Comparison of ENCODE assay signal across 25 mouse cellular contexts in the genomic region with DNA sequence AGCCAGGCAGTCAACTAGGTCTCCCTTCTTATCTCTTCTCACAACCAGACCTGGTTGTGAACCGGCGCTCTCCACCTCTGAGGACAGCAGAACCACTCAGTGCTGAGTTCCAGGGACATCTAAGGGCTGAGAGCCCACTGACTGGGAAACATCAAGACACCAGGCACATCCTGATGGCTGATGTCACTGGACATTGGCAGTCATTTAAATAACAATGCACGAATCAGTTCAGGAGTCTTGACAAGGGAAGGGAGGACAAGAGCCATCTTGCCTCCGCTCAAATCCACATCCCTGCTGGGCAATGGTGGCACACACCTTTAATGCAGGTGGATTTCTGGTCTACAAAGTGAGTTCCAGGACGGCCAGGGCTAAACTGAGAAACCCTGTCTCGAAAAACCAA.
DNase-seq lines count a peak whose midpoint lies in the region; ATAC-seq and TF ChIP-seq lines count a peak whose summit lies in the region.
"Had no signal": no experiment of that assay in that cellular context is flagged by ENCODE, and none has a peak within 500 bp of the region (broad histone marks: within the 10 kb centered on the region; RNA-seq: fewer than 3 reads in every experiment).

No protein-coding gene starts in this region.

- no peak overlapping the region for H3K4me3 ChIP-seq in midbrain, embryonic 10.5 days
- no peak overlapping the region for H3K4me3 ChIP-seq in midbrain, postnatal 0 days (ENCODE audit: low read depth, low read length)
- H3K4me3 ChIP-seq in limb, embryonic 10.5 days: no peak overlapping the region
- no peak overlapping the region for H3K4me3 ChIP-seq in neural tube, embryonic 15.5 days (replicated peaks)
- H3K4me3 ChIP-seq: embryonic facial prominence, embryonic 13.5 days; embryonic facial prominence, embryonic 15.5 days; erythroblast, embryonic 14.5 days; forebrain, embryonic 10.5 days; forebrain, embryonic 12.5 days had no signal

- no peaks in the 10 kb centered on the region for H3K27me3 ChIP-seq in midbrain, embryonic 10.5 days (ENCODE audit: low read depth, poor library complexity, severe bottlenecking)
- no peaks in the 10 kb centered on the region for H3K27me3 ChIP-seq in midbrain, postnatal 0 days (ENCODE audit: insufficient read depth, low read length)
- no peaks in the 10 kb centered on the region for H3K27me3 ChIP-seq in limb, embryonic 10.5 days (ENCODE audit: low read depth, poor library complexity, severe bottlenecking)
- H3K27me3 ChIP-seq in neural tube, embryonic 15.5 days (replicated peaks): no peaks in the 10 kb centered on the region
- H3K27me3 ChIP-seq: embryonic facial prominence, embryonic 13.5 days; embryonic facial prominence, embryonic 15.5 days; forebrain, embryonic 12.5 days had no signal

- H3K36me3 ChIP-seq in midbrain, embryonic 10.5 days: 0 out of 2 replicates have a peak, but pooled peaks cover 7% of the 10 kb centered on the region
- no peaks in the 10 kb centered on the region for H3K36me3 ChIP-seq in midbrain, postnatal 0 days (ENCODE audit: insufficient read depth, low read length)
- peaks cover 5% of the 10 kb centered on the region for H3K36me3 ChIP-seq in limb, embryonic 10.5 days
- H3K36me3 ChIP-seq in neural tube, embryonic 15.5 days: no peaks in the 10 kb centered on the region
- H3K36me3 ChIP-seq: embryonic facial prominence, embryonic 13.5 days; embryonic facial prominence, embryonic 15.5 days; forebrain, embryonic 12.5 days; G1E had no signal

- DNase-seq in midbrain, embryonic 10.5 days (ENCODE audit: low spot score): no peak
- no peak for DNase-seq in midbrain, postnatal 0 days (ENCODE audit: low spot score)
- DNase-seq in R1 (ENCODE audit: low read depth, low spot score): peak; percentile 52
- peak; percentile 73 for DNase-seq in ZHBTc4 (ENCODE audit: low read depth, low spot score)
- DNase-seq in limb, embryonic 10.5 days (ENCODE audit: low spot score): no peak
- DNase-seq: adrenal gland, adult 2 months; adrenal gland, postnatal 10 days; adrenal gland, postnatal 25 days; cerebellum, adult 11 months; cerebellum, adult 18-20 months; cerebellum, adult 8-10 months; cerebellum, adult 9-11 months; cerebellum, postnatal 14 days; cerebellum, postnatal 36 days; embryo, embryonic 11 days had no signal

- H3K9me3 ChIP-seq in midbrain, embryonic 10.5 days (replicated peaks): no peaks in the 10 kb centered on the region
- H3K9me3 ChIP-seq in midbrain, postnatal 0 days (ENCODE audit: low read length): no peaks in the 10 kb centered on the region
- H3K9me3 ChIP-seq in limb, embryonic 10.5 days (replicated peaks): no peaks in the 10 kb centered on the region
- no peaks in the 10 kb centered on the region for H3K9me3 ChIP-seq in neural tube, embryonic 15.5 days (replicated peaks)
- H3K9me3 ChIP-seq: embryonic facial prominence, embryonic 13.5 days; embryonic facial prominence, embryonic 15.5 days; forebrain, embryonic 10.5 days; forebrain, embryonic 12.5 days had no signal

- H3K27ac ChIP-seq in midbrain, embryonic 10.5 days (replicated peaks): peak overlapping the region; percentile 28; the same call in 1 of the 2 replicates
- no peak overlapping the region for H3K27ac ChIP-seq in midbrain, postnatal 0 days (ENCODE audit: low read depth, low read length)
- no peak overlapping the region for H3K27ac ChIP-seq in limb, embryonic 10.5 days
- no peak overlapping the region for H3K27ac ChIP-seq in neural tube, embryonic 15.5 days (replicated peaks)
- H3K27ac ChIP-seq: embryonic facial prominence, embryonic 13.5 days; embryonic facial prominence, embryonic 15.5 days; forebrain, embryonic 10.5 days; forebrain, embryonic 12.5 days had no signal

- TF ChIP-seq CTCF in midbrain, postnatal 0 days (IDR thresholded peaks at IDR 0.05): no peak

- no peak overlapping the region for H3K4me2 ChIP-seq in midbrain, postnatal 0 days (ENCODE audit: low read depth, low read length, poor library complexity, severe bottlenecking)
- no peak overlapping the region for H3K4me2 ChIP-seq in neural tube, embryonic 15.5 days
- H3K4me2 ChIP-seq: embryonic facial prominence, embryonic 13.5 days; embryonic facial prominence, embryonic 15.5 days; forebrain, embryonic 12.5 days had no signal

- H3K9ac ChIP-seq in midbrain, postnatal 0 days (replicated peaks; ENCODE audit: low read length, poor library complexity, severe bottlenecking): no peak overlapping the region
- H3K9ac ChIP-seq in neural tube, embryonic 15.5 days (replicated peaks): no peak overlapping the region
- H3K9ac ChIP-seq: embryonic facial prominence, embryonic 13.5 days; embryonic facial prominence, embryonic 15.5 days; forebrain, embryonic 12.5 days had no signal

- WGBS in midbrain, embryonic 10.5 days: 81% methylated on average over 6 of the region's 6 CpGs
- 77% methylated on average over 6 of the region's 6 CpGs for WGBS in midbrain, postnatal 0 days
- WGBS in limb, embryonic 10.5 days: 77% methylated on average over 6 of the region's 6 CpGs
- 81% methylated on average over 6 of the region's 6 CpGs for WGBS in neural tube, embryonic 15.5 days

- peaks cover 61% of the 10 kb centered on the region for H3K4me1 ChIP-seq in midbrain, embryonic 10.5 days
- H3K4me1 ChIP-seq in midbrain, postnatal 0 days (ENCODE audit: insufficient read depth, low read length): no peaks in the 10 kb centered on the region
- peaks cover 82% of the 10 kb centered on the region for H3K4me1 ChIP-seq in limb, embryonic 10.5 days
- H3K4me1 ChIP-seq in neural tube, embryonic 15.5 days: peaks cover 18% of the 10 kb centered on the region

- no peak for ATAC-seq in midbrain, postnatal 0 days (ENCODE audit: low FRiP score)
- no peak for ATAC-seq in neural tube, embryonic 15.5 days (ENCODE audit: low FRiP score)
- ATAC-seq: forebrain, embryonic 14.5 days; forebrain, embryonic 16.5 days; Patski had no signal

Comparison
In these comparisons a context has a peak if more than half of its experiments do, and no peak if none do; other contexts are left out.
1. DNase-seq: peak in R1 (single experiment) and ZHBTc4 (single experiment); none in midbrain, embryonic 10.5 days (single experiment), midbrain, postnatal 0 days (single experiment) and limb, embryonic 10.5 days (single experiment).